Mouse (Mus musculus) small intestine, adult 2 months (tissue): ENCODE measurements around the gene Tram2.

Source experiments
- CTCF ChIP-seq: fragments of 200-500 bp; IDR thresholded peaks from 2 replicates; pipeline ENCODE4 v1.5.1; 2012; ENCODE audit warnings: low read depth, mild to moderate bottlenecking, control low read depth, inconsistent platforms, low read length, moderate library complexity, mixed read lengths; ENCODE audit not compliant: insufficient replicate concordance, insufficient read length; ENCODE audit errors: extremely low read depth
- POLR2A ChIP-seq: fragments of 200-500 bp; IDR thresholded peaks from 2 replicates; pipeline ENCODE4 v1.6.1; 2012; ENCODE audit warnings: low read depth, mild to moderate bottlenecking, control low read depth, inconsistent platforms, low read length, moderate library complexity

- TF ChIP-seq POLR2A, result no peak
- TF ChIP-seq CTCF, result no peak
These were observed 38.9 kb downstream of the Tram2 start for GRCm38 (mm10) chr1:21040173-21040572.
